Mouse (Mus musculus) liver, embryonic 15.5 days (tissue): ENCODE measurements at regions not wholly inside any gene's neighbourhood (a gene's known extent, or its start where the extent isn't known, plus 50 kb on each side); places are given as distances from the start of the nearest gene placed in this dataset.

ENCODE experiments used
- ATAC-seq: fragments of 200-750 bp; cut with Nextera tagmentation; 2 replicates; pipeline ENCODE4 v1.8.0; 2017; ENCODE audit warnings: moderate number of reproducible peaks, mild to moderate bottlenecking, moderate library complexity; ENCODE audit not compliant: insufficient read depth
- H3K27ac ChIP-seq: fragments of 300-500 bp; sonication (generic); replicated peaks from 2 replicates; pipeline ENCODE4 v1.5.1; 2015; ENCODE audit warnings: mild to moderate bottlenecking, inconsistent platforms
- H3K27me3 ChIP-seq: fragments of 300-500 bp; sonication (generic); 2 replicates; pipeline ENCODE4 v1.6.1; 2015; ENCODE audit warnings: mild to moderate bottlenecking, inconsistent platforms
- H3K36me3 ChIP-seq: fragments of 300-500 bp; sonication (generic); replicated peaks from 2 replicates; pipeline ENCODE4 v1.6.1; 2015; ENCODE audit warnings: moderate library complexity, mild to moderate bottlenecking, inconsistent platforms
- H3K4me1 ChIP-seq: fragments of 300-500 bp; sonication (generic); replicated peaks from 2 replicates; pipeline ENCODE4 v1.6.1; 2015; ENCODE audit warnings: inconsistent platforms
- H3K4me2 ChIP-seq: fragments of 300-500 bp; sonication (generic); 2 replicates; pipeline ENCODE4 v1.6.1; 2015; ENCODE audit warnings: moderate library complexity, mild to moderate bottlenecking, inconsistent platforms
- H3K4me3 ChIP-seq: fragments of 300-500 bp; sonication (generic); replicated peaks from 2 replicates; pipeline ENCODE4 v1.5.1; 2015; ENCODE audit warnings: mild to moderate bottlenecking, inconsistent platforms
- H3K9ac ChIP-seq: fragments of 300-500 bp; sonication (generic); 2 replicates; pipeline ENCODE4 v1.6.1; 2015; ENCODE audit warnings: moderate library complexity, mild to moderate bottlenecking, inconsistent platforms
- H3K9me3 ChIP-seq: fragments of 300-500 bp; sonication (generic); replicated peaks from 2 replicates; pipeline ENCODE4 v1.6.1; 2016; ENCODE audit warnings: inconsistent platforms
- WGBS: fragments of 180-500 bp; shearing (Covaris S2); methylation state at CpG from one replicate; pipeline ENCODE4 v1.1.7; 2015; ENCODE audit warnings: mixed read lengths; ENCODE audit not compliant: insufficient replicate concordance; 5-methylcytosine and 5-hydroxymethylcytosine counted together

GRCm38 (mm10) chr7:71041388-71041787 is 309.9 kb downstream of the Gm10295 start:
- WGBS, result 57% methylated on average over 3 of the region's 3 CpGs
- no peak overlapping the region for H3K27ac ChIP-seq
- H3K4me1 ChIP-seq, result no peaks in the 10 kb centered on the region
- H3K9ac ChIP-seq, result no peak overlapping the region
- ATAC-seq, result no peak
- H3K4me3 ChIP-seq, result no peak overlapping the region
- H3K27me3 ChIP-seq, result no peaks in the 10 kb centered on the region
- H3K36me3 ChIP-seq, result no peaks in the 10 kb centered on the region
- H3K4me2 ChIP-seq, result no peak overlapping the region
- H3K9me3 ChIP-seq, result no peaks in the 10 kb centered on the region

DNA sequence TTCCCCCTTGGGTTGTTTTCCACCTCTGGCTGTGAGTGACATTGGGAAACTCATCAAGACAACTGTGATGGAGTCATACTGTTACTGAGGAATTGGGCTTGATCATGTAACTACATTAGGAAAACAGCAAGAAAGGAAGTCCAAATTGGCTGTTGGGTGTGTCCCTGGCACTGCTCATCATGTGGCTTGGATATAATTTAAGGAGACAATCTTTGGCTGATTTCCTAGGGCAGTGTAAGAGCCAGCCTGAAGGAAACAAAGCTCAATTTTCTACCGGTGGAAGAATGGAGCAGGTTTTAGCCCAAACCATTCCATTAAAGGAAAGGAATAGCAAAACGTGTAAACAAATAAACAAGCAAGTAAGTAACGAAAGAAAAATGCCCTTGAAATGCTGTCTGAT is 310.4 kb downstream of the Gm10295 start:
- WGBS, result 53% methylated on average over 3 of the region's 3 CpGs
- Histone ChIP-seq H3K9me3 (no peaks in the 10 kb centered on the region), H3K27ac (no peak overlapping the region), H3K4me2 (no peak overlapping the region), H3K27me3 (no peaks in the 10 kb centered on the region), H3K36me3 (no peaks in the 10 kb centered on the region), H3K4me1 (no peaks in the 10 kb centered on the region), H3K9ac (no peak overlapping the region), H3K4me3 (no peak overlapping the region)
- no peak for ATAC-seq

DNA sequence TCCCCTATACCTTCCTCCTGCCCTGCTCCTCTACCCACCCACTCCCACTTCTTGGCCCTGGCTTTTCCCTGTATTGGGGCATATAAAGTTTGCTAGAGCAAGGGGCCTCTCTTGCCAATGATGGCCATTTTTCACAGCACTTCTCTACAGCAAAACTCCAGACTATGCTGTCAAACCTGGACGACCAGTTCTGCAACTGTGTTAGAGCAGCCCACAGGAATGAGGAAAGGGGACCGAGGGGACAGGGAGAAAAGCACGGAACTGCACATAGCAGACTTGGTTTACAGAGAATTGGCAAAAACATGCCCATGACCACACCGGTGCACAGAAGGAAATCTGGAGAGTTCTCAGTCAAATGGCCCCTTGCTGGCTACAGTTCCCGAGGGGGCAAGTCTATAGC is 312.7 kb downstream of the Gm10295 start:
- no peak for ATAC-seq
- H3K27ac ChIP-seq, result no peak overlapping the region

DNA sequence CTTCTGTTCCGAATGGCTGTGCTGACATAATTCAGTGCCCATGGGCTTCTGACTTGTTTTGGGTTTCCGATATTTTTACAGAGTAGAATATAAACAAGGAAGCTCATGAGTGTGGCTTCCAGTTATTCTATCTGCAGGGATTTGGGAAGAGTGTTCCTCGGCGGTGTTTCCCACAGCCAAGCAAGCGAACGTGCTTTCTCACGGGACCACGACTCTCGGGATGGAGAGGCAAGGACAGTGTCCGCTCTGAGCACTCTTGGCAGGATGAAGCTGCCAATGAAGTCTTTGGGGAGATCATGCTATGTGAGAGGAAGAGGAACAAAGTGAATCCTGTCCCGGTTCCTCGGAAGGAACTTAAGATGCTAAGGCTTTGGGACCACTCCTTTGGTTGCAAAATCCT is 318.2 kb downstream of the Gm10295 start:
- Histone ChIP-seq H3K36me3 (no peaks in the 10 kb centered on the region), H3K27me3 (no peaks in the 10 kb centered on the region), H3K4me1 (no peaks in the 10 kb centered on the region), H3K9me3 (no peaks in the 10 kb centered on the region), H3K27ac (no peak overlapping the region), H3K9ac (no peak overlapping the region), H3K4me2 (no peak overlapping the region), H3K4me3 (no peak overlapping the region)
- 74% methylated on average over 12 of the region's 12 CpGs for WGBS
- ATAC-seq, result no peak

More for the DNA sequence above, 312.7 kb downstream of the Gm10295 start:
- Histone ChIP-seq H3K9me3 (no peaks in the 10 kb centered on the region), H3K9ac (no peak overlapping the region), H3K4me3 (no peak overlapping the region), H3K4me2 (no peak overlapping the region), H3K4me1 (no peaks in the 10 kb centered on the region), H3K27me3 (no peaks in the 10 kb centered on the region), H3K36me3 (no peaks in the 10 kb centered on the region)
- WGBS, result 55% methylated on average over 5 of the region's 5 CpGs

DNA sequence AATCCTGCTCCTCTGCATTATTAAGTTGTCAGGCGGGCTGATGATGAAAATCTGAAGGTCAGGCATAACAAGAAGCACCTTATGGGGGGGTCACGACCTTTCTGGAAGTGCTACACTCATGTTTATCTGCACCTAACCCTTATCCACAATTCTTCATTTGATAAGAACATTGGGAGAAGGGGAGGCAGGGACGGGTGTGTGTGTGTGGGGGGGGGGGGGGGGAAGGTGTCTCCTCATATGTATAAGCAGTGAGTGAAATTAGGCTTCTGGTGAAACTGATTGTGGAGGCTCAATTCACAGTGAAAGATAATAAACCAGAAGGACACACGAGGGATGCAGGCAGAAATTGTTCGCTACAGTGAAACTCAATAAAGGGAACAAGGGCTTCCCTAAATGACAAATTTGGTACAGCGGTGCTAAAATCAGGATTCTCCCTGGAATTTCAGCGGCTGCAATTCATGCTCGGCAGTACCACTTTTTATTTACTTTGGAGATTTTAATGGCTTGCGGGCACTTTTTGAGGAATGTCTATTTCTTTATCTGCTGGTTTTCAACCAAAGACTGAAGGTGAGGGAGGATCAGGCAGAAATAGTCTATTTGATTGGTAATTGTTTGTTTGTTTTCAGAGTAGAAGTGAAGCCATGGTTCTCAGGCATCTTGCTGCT is 327.2 kb downstream of the Gm10295 start:
- Histone ChIP-seq H3K9me3 (no peaks in the 10 kb centered on the region), H3K4me3 (0 out of 2 replicates have a peak overlapping the region, but pooled peaks have one; percentile 5), H3K4me1 (no peaks in the 10 kb centered on the region)

GRCm38 (mm10) chr7:71023253-71023945 is 327.9 kb downstream of the Gm10295 start:
- H3K9me3 ChIP-seq, result no peaks in the 10 kb centered on the region
- H3K9ac ChIP-seq, result no peak overlapping the region
- H3K4me1 ChIP-seq, result no peaks in the 10 kb centered on the region
- peaks cover 4% of the 10 kb centered on the region; the same call in 1 of the 2 replicates for H3K27me3 ChIP-seq
- no peaks in the 10 kb centered on the region for H3K36me3 ChIP-seq
- peak overlapping the region; percentile 40 for H3K4me2 ChIP-seq
- no peak overlapping the region for H3K27ac ChIP-seq
- H3K4me3 ChIP-seq, result 0 out of 2 replicates have a peak overlapping the region, but pooled peaks have one; percentile 5
- no peak for ATAC-seq
- WGBS, result 16% methylated on average over 16 of the region's 16 CpGs

More for the DNA sequence above, 327.2 kb downstream of the Gm10295 start:
- Histone ChIP-seq H3K9ac (no peak overlapping the region), H3K27me3 (peaks cover 4% of the 10 kb centered on the region; the same call in 1 of the 2 replicates), H3K36me3 (no peaks in the 10 kb centered on the region), H3K27ac (no peak overlapping the region), H3K4me2 (peak overlapping the region; percentile 40)
- 19% methylated on average over 9 of the region's 9 CpGs for WGBS
- ATAC-seq, result no peak
